Mouse (Mus musculus): ENCODE measurements around the gene Acot7.

DNA sequence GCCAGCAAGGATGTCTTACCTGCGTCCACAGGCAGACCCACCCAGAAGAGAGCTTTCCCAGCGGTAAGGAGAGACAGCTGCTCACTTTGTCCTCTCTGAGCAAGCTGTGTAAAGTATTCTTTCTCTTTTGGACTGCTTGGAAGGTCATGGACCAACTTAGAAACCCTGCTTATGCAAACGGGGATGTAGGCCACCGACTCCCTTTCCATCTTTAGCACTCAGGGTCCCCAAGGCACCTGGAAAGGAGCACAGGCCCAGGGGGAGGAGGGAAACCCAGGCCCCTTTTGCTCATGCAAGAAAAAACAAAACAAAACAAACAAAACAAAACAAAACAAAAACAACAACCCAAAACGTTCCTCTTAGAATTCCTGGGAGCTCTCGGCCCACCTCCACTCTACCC is 113.6 kb downstream of the Acot7 start, which contains the start of gene Hes3:
- TF ChIP-seq CTCF (IDR thresholded peaks at IDR 0.05; ENCODE audit: extremely low read depth, insufficient read depth, insufficient read length, insufficient replicate concordance), result no peak
- no peak for TF ChIP-seq POLR2A (IDR thresholded peaks at IDR 0.05; ENCODE audit: low read depth, low read length)
